Mouse (Mus musculus): ENCODE data around the gene 1810010H24Rik.
A peak's percentile ranks its signal among the peaks of the same experiment; 100 is the strongest.
"Not testable (repeated sequence)": the region's sequence is repeated elsewhere in the genome, so short reads cannot be mapped to it uniquely, and the experiment has no call there.

Gene 1810010H24Rik

DNA sequence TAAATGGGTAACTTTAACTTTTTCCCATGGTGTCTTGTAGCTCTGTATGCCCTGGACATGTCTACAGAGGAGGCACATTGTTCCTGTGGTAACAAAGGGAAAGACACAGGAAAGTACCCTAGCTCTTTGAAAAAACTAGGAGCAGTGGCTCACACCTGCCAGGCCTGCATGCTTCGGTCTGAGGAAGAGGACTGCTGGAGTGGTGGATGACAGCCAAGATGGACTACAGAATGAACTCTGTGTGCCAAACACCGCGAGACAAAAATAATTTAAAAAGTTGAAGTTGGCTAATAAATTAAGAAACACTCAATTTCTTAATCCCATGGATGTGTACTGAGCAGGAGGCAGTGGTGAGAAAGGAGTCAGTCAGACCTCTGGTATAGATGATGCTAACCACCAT lies 15.9 kb downstream of the 1810010H24Rik start:
- DNase-seq (ENCODE audit: low spot score in 2 of 2) = no peak

DNA sequence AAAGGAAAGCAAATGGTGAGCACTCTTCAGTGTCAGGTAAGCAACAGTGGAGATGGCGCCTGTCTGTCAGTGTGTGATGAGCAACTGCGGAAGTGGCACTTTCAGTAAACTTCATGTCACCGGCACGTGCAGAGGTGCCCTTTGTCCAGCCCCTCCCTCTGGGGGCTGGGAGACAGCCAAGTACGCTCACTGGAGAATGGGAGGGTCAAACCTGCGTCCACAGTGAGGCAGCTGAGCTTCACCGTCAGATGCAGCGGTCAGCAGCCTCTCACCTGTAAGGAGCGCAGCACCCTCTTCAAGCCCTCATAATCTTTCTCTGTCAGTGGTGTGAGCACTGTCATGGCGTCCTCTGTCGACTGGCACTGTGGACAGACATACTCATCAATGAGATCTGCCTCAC lies 17.9 kb downstream of the 1810010H24Rik start:
- no peak for DNase-seq (ENCODE audit: low spot score in 2 of 2)

DNA sequence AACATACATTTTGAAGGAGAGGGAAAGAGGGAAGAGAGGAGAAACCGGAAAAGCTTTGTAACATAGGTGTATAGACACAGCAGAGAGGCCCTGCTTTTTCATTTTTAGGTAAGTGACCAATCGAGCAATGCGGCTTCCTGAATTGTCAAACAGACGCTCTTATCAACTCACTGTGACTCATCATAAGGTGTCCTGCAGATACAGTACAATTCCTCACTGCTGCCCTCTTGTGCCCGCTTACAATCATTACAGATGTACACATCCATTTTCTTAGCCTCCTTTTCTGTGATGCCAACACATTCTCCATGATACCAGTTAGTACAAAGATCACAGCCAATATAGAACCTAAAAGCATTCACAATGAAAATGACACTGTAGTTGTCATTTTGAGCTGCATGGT lies 18.8 kb downstream of the 1810010H24Rik start:
- peak; percentile 25 to 69 for DNase-seq (ENCODE audit: low spot score in 2 of 2)

DNA sequence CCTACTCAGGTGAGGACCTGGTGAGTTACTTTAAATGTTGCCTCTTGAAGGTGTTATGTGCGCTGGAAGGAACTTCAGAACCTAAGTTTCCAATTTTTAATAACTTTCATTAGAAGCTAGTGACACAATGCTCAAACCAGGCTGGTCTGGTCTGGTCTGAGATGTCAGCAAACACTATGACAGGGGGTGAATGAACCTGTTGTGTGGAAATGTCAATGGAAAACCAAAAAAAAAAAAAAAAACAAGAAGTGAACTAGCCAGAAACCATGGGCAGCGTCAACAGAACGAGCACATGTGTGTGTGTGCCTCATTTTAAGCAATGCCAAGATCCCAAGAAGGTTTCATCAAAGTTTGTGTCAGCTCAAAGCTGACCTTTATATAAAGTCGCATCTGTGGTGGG lies 20.1 kb downstream of the 1810010H24Rik start:
- no peak for DNase-seq (ENCODE audit: low spot score in 2 of 2)

DNA sequence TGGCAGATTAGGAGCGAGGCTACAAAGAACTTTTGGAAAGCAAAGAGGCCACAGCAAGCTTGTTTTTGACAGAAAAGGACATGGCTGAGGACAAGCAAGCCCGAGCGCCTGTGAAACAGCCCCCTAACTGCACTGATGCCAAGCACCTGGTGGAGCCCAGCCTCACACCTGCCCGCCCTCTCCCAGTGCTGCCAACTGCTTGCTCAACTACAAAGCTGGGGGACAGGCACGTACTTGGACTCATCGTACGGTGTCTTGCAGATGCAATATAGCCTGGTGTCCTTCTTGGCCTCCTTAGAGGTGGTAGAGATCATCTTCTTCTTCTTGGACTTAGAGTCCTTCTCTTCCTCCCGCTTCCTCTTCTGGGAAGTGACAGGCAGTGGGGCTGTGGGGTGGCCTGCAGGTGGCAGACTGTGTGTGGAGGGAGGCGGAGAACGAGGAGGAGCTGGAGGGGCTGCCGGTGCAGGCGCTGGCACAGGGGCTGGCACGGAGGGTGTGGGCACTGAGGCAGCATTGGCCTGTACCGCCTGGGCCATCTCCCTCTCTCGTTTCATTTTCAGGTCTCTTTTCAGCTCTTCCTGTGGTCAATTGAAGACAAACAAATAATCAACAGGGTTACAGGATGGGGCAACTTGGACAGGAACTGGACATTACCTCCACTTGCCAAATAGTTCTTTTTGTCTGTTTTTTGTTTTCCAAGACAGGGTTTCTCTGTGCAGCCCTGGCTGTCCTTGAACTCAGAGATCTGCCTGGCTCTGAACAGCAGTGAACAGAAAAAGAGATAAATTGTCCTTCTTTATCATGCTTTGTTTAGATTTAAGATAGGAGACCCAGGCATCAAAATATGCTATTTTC lies 21.5 kb downstream of the 1810010H24Rik start:
- no peak for DNase-seq (ENCODE audit: low spot score in 2 of 2)

DNA sequence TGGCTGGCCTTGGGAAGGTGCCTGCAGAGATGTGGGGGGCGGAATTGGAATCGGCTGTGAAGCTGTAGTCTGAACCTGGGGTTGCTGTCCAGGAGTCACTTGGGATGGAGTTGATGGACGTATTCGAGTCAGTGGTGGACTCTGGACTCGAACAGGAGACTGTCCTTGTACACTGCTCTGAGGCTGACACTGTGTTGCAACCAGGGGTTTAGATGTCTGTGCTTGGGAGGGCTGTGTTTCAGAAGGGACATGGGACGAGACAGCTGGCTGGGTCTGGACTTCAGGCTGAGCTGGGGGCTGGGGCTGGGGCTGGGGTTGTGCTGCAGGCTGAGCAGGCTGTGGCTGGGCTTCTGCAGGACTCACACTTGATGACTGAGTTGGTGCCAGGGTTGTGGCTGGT lies 29.4 kb downstream of the 1810010H24Rik start:
- no peak for DNase-seq (ENCODE audit: low spot score in 2 of 2)

DNA sequence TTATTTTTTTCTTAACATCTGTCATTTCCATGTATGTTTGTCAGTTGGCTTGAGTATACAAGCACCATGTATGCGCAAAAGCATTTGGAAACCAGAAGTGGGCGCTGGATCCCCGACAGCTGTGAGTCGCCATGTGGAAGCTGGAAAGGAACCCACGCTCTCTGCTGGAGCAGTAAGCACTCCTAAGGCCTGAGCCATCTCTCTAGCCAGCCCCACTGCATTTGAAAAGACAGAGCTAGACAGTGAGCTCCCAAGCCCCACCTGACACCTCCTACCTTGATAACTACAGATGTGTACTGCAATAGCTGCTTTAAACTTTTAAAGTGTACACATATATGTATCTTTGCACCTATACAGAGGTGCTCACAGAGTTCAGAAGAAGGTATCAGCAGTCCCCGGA lies 31.9 kb downstream of the 1810010H24Rik start:
- DNase-seq (ENCODE audit: low spot score in 2 of 2) = no peak

DNA sequence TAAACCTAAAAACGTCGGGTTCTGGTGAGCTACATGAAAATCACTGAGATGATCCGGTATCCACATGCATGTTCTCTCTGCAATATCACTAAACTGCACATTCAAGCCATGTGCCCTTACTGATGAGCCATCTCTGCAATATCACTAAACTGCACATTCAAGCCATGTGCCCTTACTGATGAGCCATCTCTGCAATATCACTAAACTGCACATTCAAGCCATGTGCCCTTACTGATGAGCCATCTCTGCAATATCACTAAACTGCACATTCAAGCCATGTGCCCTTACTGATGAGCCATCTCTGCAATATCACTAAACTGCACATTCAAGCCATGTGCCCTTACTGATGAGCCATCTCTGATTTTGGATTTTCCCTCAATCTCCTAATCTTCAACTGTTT lies 34.2 kb downstream of the 1810010H24Rik start:
- not testable (repeated sequence) for DNase-seq (ENCODE audit: low spot score in 2 of 2)

DNA sequence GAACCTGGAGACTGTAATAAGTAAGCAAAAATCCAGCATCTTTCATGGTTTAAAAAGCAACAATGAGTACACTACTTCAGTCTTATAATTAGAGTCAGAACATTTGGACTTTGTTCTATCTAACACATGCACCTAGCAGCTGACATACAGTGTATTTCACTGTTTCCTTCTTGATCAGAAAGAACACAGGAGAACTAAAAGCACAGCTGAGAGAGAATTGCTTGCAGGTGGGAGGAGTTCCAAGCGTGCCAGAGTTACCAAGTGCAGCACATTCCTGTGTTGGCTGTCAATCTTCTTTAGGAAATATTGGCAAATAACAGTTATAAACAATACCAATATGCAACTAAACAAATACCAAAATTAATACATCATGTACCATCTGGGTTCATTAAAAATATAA lies 35.5 kb downstream of the 1810010H24Rik start:
- no peak for DNase-seq (ENCODE audit: low spot score in 2 of 2)

DNA sequence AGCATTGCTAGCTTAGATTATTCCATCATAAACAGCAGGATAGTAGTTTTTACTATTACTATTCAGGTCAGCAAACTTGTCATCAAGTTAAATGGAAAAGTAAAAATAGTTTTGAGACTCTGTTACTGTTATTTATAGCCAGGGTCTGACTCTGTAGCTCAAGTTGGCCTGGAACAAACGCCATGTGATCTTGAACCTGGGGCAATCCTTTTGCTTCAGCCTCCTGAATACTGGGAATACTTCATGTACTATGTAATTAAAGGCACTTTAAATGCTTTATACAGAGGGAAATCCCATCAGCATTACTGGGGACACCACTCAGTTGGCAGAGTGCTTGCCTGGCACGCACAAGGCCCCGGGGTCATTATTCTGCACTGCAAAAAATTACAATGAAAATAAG lies 37.6 kb downstream of the 1810010H24Rik start:
- DNase-seq (ENCODE audit: low spot score in 2 of 2) = no peak

DNA sequence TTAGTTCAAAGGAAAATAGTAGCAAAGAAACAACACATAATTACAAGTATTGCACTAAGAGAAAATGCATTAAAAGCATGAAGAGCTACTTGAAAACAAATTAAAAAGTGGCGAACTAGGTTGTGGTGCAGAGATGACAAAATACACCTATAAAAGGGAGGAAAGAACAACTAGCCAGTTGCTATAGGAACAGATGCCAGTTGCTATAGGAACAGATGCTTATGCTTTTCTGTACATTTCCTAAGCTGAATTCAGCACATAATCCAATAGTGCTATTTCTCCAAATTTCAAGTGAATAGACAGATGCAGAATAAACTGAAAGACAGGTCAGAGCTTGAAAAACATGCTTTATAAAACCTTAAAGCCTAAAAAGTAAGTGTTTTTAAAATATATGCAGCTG lies 39.1 kb downstream of the 1810010H24Rik start:
- no peak for DNase-seq (ENCODE audit: low spot score in 2 of 2)

DNA sequence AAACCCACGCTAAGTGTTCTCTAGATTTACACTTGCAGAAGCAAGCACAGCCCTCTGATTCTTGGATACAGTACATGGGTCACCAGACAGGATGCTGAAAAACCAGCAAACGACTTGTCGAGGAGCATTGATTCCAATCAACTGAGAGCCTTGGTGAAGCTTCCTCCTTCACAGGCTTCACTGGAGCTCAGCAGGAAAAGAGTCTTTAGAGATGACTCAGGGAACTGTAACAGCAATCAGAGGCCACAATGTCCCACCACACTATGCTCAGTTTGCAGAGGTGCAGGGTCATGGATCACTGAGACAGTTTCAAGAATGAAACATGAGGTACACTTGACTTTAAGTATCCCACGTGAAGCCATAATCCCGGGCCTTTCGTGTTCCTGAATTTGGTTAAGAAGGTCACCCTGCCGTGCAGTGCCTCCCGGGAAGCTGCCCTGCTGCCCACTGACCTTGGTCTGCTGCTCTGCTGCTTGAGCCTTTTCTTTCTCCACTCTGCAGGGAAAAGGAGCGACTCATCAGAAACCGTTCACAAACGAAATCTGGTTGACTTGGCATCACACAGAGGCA lies 39.8 kb downstream of the 1810010H24Rik start:
- DNase-seq (ENCODE audit: low spot score in 2 of 2) = no peak

Data from thymus, postnatal 10 days (tissue).